ENCODE assay signal across 11 mouse cellular contexts in the genomic region with DNA sequence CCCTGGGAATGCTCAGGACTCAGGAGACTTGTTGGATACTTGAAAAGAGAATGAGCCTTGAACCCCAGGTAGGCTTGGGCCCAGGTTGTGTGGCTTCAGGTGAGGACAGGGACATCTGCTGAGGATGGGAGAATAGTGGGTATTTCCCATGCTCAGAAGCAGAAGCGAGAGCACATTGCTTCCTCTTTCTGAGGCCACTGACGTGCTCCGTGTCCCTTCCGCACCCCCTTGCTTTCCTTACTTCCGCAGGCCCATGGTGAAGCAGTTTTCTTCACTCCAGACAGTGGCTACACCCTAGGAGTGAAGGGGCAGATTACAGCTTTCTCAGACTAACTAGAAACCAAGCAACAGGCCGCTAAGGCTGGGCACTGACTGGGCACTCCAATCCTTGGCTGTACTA. TPM values are rescaled to one million over a fixed set of nuclear protein-coding genes. Genes with fewer than 3 reads are reported as not detected.
DNase-seq lines count a peak whose midpoint lies in the region; ATAC-seq and TF ChIP-seq lines count a peak whose summit lies in the region.
"Had no signal": no experiment of that assay in that cellular context is flagged by ENCODE, and none has a peak within 500 bp of the region (broad histone marks: within the 10 kb centered on the region; RNA-seq: fewer than 3 reads in every experiment).

No protein-coding gene starts in this region.

- ATAC-seq in liver, embryonic 16.5 days (ENCODE audit: low read depth): peak; percentile 47; the same call in 1 of the 2 replicates

- no peak overlapping the region for H3K9ac ChIP-seq in liver, embryonic 16.5 days (ENCODE audit: low read depth, low read length)
- H3K9ac ChIP-seq: embryonic facial prominence, embryonic 15.5 days had no signal

- no peak overlapping the region for H3K4me3 ChIP-seq in bone marrow, adult 2 months (replicated peaks; ENCODE audit: control insufficient read depth, low read depth, low read length)
- H3K4me3 ChIP-seq in liver, embryonic 16.5 days (ENCODE audit: low read depth, low read length): no peak overlapping the region
- H3K4me3 ChIP-seq: embryonic facial prominence, embryonic 15.5 days had no signal

- H3K36me3 ChIP-seq in liver, embryonic 16.5 days (ENCODE audit: control insufficient read depth, insufficient read depth): no peaks in the 10 kb centered on the region
- H3K36me3 ChIP-seq: embryonic facial prominence, embryonic 15.5 days had no signal

- H3K4me1 ChIP-seq in bone marrow, adult 2 months (ENCODE audit: control insufficient read depth, insufficient read depth, low read length): peaks cover 30% of the 10 kb centered on the region
- no peaks in the 10 kb centered on the region; the same call in 1 of the 2 replicates for H3K4me1 ChIP-seq in liver, embryonic 16.5 days (ENCODE audit: control insufficient read depth, low read depth, low read length)
- H3K4me1 ChIP-seq: embryonic facial prominence, embryonic 15.5 days had no signal

- no peaks in the 10 kb centered on the region for H3K9me3 ChIP-seq in liver, embryonic 16.5 days (replicated peaks; ENCODE audit: control insufficient read depth, low read length)
- H3K9me3 ChIP-seq: embryonic facial prominence, embryonic 15.5 days had no signal

- H3K4me2 ChIP-seq in liver, embryonic 16.5 days (ENCODE audit: low read depth, low read length): no peak overlapping the region
- H3K4me2 ChIP-seq: embryonic facial prominence, embryonic 15.5 days had no signal

- DNase-seq in layer of hippocampus, adult 11-12 months (ENCODE audit: low spot score): peak; percentile 36
- no peak for DNase-seq in layer of hippocampus, postnatal 25 days (ENCODE audit: extremely low spot score in 1 of 2, low spot score in 1 of 2)
- DNase-seq in spleen, adult 12 weeks (ENCODE audit: low spot score): peak; percentile 39
- no peak for DNase-seq in frontal cortex, postnatal 25 days (ENCODE audit: low spot score in 2 of 2)
- DNase-seq in urinary bladder, adult 2 months (ENCODE audit: low spot score): no peak
- DNase-seq in cerebellum, adult 18-20 months: no peak

- H3K27ac ChIP-seq in bone marrow, adult 2 months (ENCODE audit: control insufficient read depth, insufficient read depth, low read depth, low read length, poor library complexity): peak overlapping the region; percentile 68
- peak overlapping the region; percentile 52; the same call in 1 of the 2 replicates for H3K27ac ChIP-seq in liver, embryonic 16.5 days (ENCODE audit: low read length)
- H3K27ac ChIP-seq: embryonic facial prominence, embryonic 15.5 days; kidney, postnatal 0 days had no signal

- H3K27me3 ChIP-seq in liver, embryonic 16.5 days (ENCODE audit: control insufficient read depth, insufficient read depth, low read depth, low read length): no peaks in the 10 kb centered on the region
- H3K27me3 ChIP-seq: embryonic facial prominence, embryonic 15.5 days had no signal

- TF ChIP-seq CTCF in bone marrow, adult 2 months (IDR thresholded peaks at IDR 0.05; ENCODE audit: control insufficient read depth, insufficient read depth, low read length): no peak

- WGBS in bone marrow, adult 2 months: 12% methylated on average over 6 of the region's 6 CpGs
- WGBS in liver, embryonic 16.5 days (ENCODE audit: insufficient replicate concordance): 36% methylated on average over 6 of the region's 6 CpGs

- no peak for TF ChIP-seq POLR2A in bone marrow, adult 2 months (IDR thresholded peaks at IDR 0.05; ENCODE audit: borderline replicate concordance, control insufficient read depth, low read depth, low read length)

RNA-seq across cellular contexts. Expression of gene Il10ra, which starts 22.9 kb away (rescaled TPM):
- 1 to 10 TPM; 2.6 to 2.7 TPM for total RNA-seq in layer of hippocampus, postnatal 25 days (2021)
- polyA plus RNA-seq in bone marrow, adult 2 months (2011; ENCODE audit: insufficient read depth, insufficient read length, low replicate concordance, missing spikeins): 16.0 and 32.8 TPM in 2 replicates
- 1.9 and 2.7 TPM in 2 replicates for polyA plus RNA-seq in liver, embryonic 16.5 days (2015; fragmentation: Nextera tagmentation; extraction: Ambion mirVana)
- polyA plus RNA-seq in urinary bladder, adult 2 months (2012; rRNA removed): 5.1 and 5.3 TPM in 2 replicates

RNA-seq across cellular contexts. Expression of gene Tmprss4, which starts 42.2 kb away (rescaled TPM):
- not detected for total RNA-seq in layer of hippocampus, postnatal 25 days (2021)
- polyA plus RNA-seq in bone marrow, adult 2 months (2011; ENCODE audit: insufficient read depth, insufficient read length, low replicate concordance, missing spikeins): not detected in 2 replicates
- 0.06 and 0.37 TPM in 2 replicates for polyA plus RNA-seq in liver, embryonic 16.5 days (2015; fragmentation: Nextera tagmentation; extraction: Ambion mirVana)
- 5.6 and 5.9 TPM in 2 replicates for polyA plus RNA-seq in urinary bladder, adult 2 months (2012; rRNA removed)
- total RNA-seq: gastrocnemius, postnatal 4 days had no signal

Comparison
In these comparisons a context has a peak if more than half of its experiments do, and no peak if none do; other contexts are left out.
1. DNase-seq: peak in layer of hippocampus, adult 11-12 months (single experiment) and spleen, adult 12 weeks (single experiment); none in layer of hippocampus, postnatal 25 days (0 of 2), frontal cortex, postnatal 25 days (0 of 2), urinary bladder, adult 2 months (single experiment) and cerebellum, adult 18-20 months (0 of 2).